20 mouse cellular contexts compared by ENCODE assay signal in genomic region chr6:55187827-55188226, GRCm38 (mm10). TPM values are rescaled to one million over a fixed set of nuclear protein-coding genes. Genes with fewer than 3 reads are reported as not detected.
"Had no signal": no experiment of that assay in that cellular context is flagged by ENCODE, and none has a peak within 500 bp of the region (broad histone marks: within the 10 kb centered on the region; RNA-seq: fewer than 3 reads in every experiment).

No protein-coding gene starts in this region.

RNA-seq across cellular contexts. Expression of gene Inmt, which starts 13.0 kb away (rescaled TPM):
- total RNA-seq: left cerebral cortex, postnatal 10 days; left cerebral cortex, postnatal 14 days; left cerebral cortex, postnatal 4 days; megakaryocyte progenitor cell, adult 5-6 weeks; megakaryocyte, adult 5-6 weeks; megakaryocyte-erythroid progenitor cell, adult 5-6 weeks; midbrain, postnatal 0 days; monocyte, adult 5-6 weeks had no signal
- polyA plus RNA-seq: limb, embryonic 12.5 days; macrophage; midbrain, embryonic 12.5 days; midbrain, embryonic 13.5 days; midbrain, embryonic 14.5 days; midbrain, embryonic 15.5 days; midbrain, embryonic 16.5 days; midbrain, postnatal 0 days; neural tube, embryonic 11.5 days; neural tube, embryonic 12.5 days had no signal

RNA-seq across cellular contexts. Expression of gene Mindy4, which starts 15.4 kb away (rescaled TPM):
- total RNA-seq: monocyte, adult 5-6 weeks had no signal

RNA-seq across cellular contexts. Expression of gene Crhr2, which starts 55.0 kb away (rescaled TPM):
- total RNA-seq: megakaryocyte progenitor cell, adult 5-6 weeks; megakaryocyte, adult 5-6 weeks; megakaryocyte-erythroid progenitor cell, adult 5-6 weeks; monocyte, adult 5-6 weeks had no signal
- polyA plus RNA-seq: limb, embryonic 11.5 days; limb, embryonic 12.5 days; liver, postnatal 0 days; lung, embryonic 14.5 days; macrophage had no signal
